Mouse (Mus musculus) macrophage (primary cell): Measurements from ENCODE around the gene Golph3l. TPM values are rescaled to one million over a fixed set of nuclear protein-coding genes. Genes with fewer than 3 reads are reported as not detected.
"Not testable (repeated sequence)": the region's sequence is repeated elsewhere in the genome, so short reads cannot be mapped to it uniquely, and the experiment has no call there.

Experiments
- H3K27ac ChIP-seq: fragments of 350-480 bp; formaldehyde crosslinking; 2 replicates; pipeline ENCODE4 v1.9.0; 2021
- H3K36me3 ChIP-seq: fragments of 350-480 bp; formaldehyde crosslinking; 2 replicates; pipeline ENCODE4 v1.9.0; 2021; ENCODE audit errors: inconsistent target
- H3K4me3 ChIP-seq: fragments of 350-480 bp; formaldehyde crosslinking; 2 replicates; pipeline ENCODE4 v1.9.0; 2021; ENCODE audit errors: inconsistent target
- H3K79me2 ChIP-seq: fragments of 350-480 bp; formaldehyde crosslinking; 2 replicates; pipeline ENCODE4 v1.9.0; 2021; ENCODE audit errors: inconsistent target
- WGBS: methylation state at CpG from one replicate; pipeline ENCODE4 v1.1.7; 2026; ENCODE audit warnings: inconsistent platforms; ENCODE audit not compliant: missing documents; 5-methylcytosine and 5-hydroxymethylcytosine counted together
- polyA plus RNA-seq: library from polyadenylated mRNA; stranded (reverse); fragments of 250-400 nt; gene quantifications from 3 replicates; pipeline ENCODE4 v1.2.4, GENCODE M21; 2018; ENCODE audit warnings: inconsistent platforms

The Golph3l gene
- polyA plus RNA-seq, 1 experiment from 2014 or later: 64.7 TPM

DNA sequence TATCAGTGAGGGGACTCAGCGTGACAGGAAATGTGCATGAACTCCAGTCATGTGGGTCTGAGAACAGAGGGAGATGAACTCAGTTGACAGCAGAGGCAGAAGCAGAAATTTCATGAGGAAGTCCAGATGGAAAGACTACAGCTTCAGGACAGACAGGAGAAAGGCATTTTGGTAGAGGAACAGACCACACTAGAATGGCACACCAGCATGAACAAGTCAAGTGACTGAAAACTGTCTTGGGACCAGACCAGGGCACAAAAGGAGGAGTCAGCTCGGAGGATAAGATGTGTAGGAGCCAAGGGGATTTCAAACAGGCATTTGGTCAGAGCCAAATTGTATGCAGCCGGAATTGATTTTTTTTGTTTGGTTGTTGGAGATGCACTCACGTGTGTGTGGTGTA is 46.9 kb downstream of the Golph3l start:
- peaks cover 5% of the 10 kb centered on the region; the same call in 1 of the 2 replicates for H3K36me3 ChIP-seq
- peak overlapping the region; percentile 94 for H3K27ac ChIP-seq
- H3K79me2 ChIP-seq: peaks cover 67% of the 10 kb centered on the region
- H3K4me3 ChIP-seq: no peak overlapping the region
- WGBS: 71% methylated on average over 4 of the region's 4 CpGs

DNA sequence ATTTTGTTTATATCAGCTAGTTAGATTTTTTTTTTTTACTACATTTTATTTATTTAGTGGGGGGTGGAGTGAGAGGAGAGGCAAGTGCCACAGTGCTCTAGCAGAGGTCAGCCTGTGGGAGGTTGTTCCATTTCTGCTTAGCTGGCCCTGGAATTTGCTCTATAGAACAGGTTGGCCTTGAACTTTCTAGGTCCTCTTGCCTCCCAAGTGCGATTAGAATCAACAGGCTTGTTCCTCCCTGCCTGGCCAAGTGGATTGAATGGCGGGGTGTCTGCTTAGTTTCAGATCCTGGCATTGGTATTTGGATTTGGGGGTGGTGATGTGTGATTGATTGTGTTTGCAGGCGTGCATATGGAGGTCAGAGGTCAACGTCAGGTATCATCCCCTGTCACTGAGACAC is 47.3 kb downstream of the Golph3l start:
- Histone ChIP-seq H3K4me3 (no peak overlapping the region), H3K79me2 (peaks cover 63% of the 10 kb centered on the region), H3K27ac (peak overlapping the region; percentile 94), H3K36me3 (peaks cover 5% of the 10 kb centered on the region; the same call in 1 of the 2 replicates)
- 88% methylated on average over 4 of the region's 4 CpGs for WGBS

DNA sequence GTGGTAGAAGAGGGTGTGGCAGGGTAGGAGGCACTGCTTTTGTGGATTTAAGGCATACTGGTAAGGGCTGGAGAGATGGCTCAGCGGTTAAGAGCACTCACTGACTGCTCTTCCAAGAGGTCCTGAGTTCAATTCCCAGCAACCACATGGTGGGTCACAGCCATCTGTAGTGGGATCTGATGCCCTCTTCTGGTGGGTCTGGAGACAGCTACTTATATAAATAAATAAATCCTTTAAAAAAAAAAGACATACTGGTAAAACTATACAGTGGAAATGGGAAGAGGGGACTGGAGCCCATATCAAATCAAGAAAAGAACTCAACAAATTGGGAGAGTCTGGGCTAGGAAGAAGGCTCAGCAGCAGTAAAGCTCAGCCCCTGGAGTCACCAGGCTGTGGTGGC is 51.0 kb downstream of the Golph3l start:
- Histone ChIP-seq H3K4me3 (no peak overlapping the region), H3K27ac (no peak overlapping the region), H3K36me3 (peaks cover 3% of the 10 kb centered on the region; the same call in 1 of the 2 replicates), H3K79me2 (peaks cover 73% of the 10 kb centered on the region; the same call in 1 of the 2 replicates)
- WGBS: no CpG with 5 or more reads among the region's 1 CpGs

DNA sequence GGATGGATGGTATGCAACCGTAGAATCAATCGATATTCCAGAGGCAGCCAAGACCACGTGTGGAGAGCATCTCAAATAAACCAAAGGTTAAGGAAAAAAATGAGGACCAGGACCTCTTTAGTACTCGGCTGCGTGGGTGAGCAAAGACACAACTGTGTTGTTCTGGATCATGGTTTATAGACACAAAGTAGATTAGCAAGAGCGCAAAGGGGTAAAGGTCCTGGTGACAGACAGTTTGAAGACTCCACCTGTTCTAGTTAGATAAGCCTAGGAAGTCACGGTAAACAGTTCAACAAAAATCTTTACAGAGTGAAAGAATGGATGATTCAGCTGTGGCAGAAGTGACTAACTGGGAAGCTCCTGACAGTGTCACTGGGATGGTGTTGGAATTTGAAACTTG is 54.4 kb downstream of the Golph3l start:
- no peak overlapping the region for H3K4me3 ChIP-seq
- peak overlapping the region; percentile 95 for H3K27ac ChIP-seq
- 93% methylated on average over 7 of the region's 7 CpGs for WGBS
- peaks cover 71% of the 10 kb centered on the region; the same call in 1 of the 2 replicates for H3K79me2 ChIP-seq
- H3K36me3 ChIP-seq: no peaks in the 10 kb centered on the region; the same call in 1 of the 2 replicates

DNA sequence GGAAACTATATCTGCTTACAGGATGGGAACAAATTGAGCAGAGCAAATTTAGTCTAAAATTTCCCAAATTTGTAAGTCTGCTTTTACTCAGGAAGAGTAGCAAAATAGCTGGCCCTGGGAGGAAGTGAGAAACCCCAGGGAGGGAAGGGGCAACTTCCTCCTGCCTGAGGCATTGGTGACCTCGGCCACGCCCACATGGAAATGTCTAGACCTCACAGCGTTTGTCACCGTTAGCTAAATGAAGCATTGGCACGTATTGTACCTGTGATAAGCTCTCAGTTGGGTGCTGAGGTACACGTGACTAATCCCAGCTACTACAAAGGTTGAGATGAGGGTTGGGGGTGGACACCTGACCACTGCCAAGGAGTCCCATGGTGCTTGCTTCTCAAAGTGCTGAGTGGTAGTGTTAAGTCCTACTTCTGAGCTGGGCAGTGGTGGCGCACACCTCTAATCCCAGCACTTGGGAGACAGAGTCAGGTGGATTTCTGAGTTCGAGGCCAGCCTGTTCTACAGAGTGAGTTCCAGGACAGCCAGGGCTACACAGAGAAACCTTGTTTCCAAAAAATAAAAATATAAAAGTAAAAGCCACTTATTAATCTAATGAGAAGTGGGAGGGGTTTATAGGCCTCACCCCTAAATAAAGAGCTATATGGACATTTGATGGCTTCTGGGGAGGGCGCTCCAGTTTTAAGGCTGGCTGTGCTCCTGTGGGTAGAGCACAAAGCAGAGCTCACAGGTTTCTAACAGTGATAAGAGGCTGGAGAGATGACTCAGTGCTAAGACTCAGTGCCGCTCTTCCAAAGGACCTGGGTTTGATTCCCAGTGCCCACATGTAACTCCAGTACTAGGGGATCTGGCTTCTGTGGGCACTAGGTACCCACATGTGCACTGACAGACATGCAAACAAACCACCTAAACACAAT is 56.8 kb downstream of the Golph3l start:
- WGBS: 56% methylated on average over 6 of the region's 10 CpGs
- peaks cover 65% of the 10 kb centered on the region; the same call in 1 of the 2 replicates for H3K79me2 ChIP-seq
- H3K27ac ChIP-seq: peak overlapping the region; percentile 95
- no peaks in the 10 kb centered on the region; the same call in 1 of the 2 replicates for H3K36me3 ChIP-seq
- no peak overlapping the region for H3K4me3 ChIP-seq

DNA sequence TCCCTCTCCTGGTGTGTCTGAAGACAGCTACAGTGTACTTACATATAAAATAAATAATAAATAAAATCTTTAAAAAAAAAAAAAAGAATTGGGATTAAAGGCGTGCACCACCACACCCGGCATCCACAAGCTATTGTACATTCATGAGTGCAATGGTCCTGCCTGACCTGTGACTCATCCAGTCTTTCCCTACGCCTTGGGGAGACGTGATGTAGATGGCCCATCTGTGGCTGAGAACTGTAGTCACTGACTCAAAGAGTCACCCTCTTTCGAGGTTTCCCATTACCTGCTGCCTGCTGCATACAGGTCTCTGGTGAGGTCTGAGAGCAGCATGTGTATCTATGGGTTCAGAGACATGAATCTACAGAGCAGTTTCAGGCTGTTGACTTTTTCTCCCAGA is 59.3 kb downstream of the Golph3l start:
- H3K79me2 ChIP-seq: peaks cover 61% of the 10 kb centered on the region; the same call in 1 of the 2 replicates
- WGBS: 81% methylated on average over 5 of the region's 5 CpGs
- no peak overlapping the region for H3K4me3 ChIP-seq
- H3K27ac ChIP-seq: peak overlapping the region; percentile 100
- no peaks in the 10 kb centered on the region for H3K36me3 ChIP-seq

GRCm38 (mm10) chr3:95650276-95651032 is 61.7 kb downstream of the Golph3l start:
- WGBS: 3% methylated on average over 6 of the region's 6 CpGs

GRCm38 (mm10) chr3:95651033-95651373 is 62.3 kb downstream of the Golph3l start:
- H3K4me3 ChIP-seq: no peak overlapping the region
- 21% methylated on average over 3 of the region's 3 CpGs for WGBS

More at GRCm38 (mm10) chr3:95650276-95651032, 61.7 kb downstream of the Golph3l start:
- H3K79me2 ChIP-seq: peaks cover 66% of the 10 kb centered on the region; the same call in 1 of the 2 replicates
- H3K4me3 ChIP-seq: no peak overlapping the region
- H3K36me3 ChIP-seq: no peaks in the 10 kb centered on the region
- peak overlapping the region; percentile 100 for H3K27ac ChIP-seq

GRCm38 (mm10) chr3:95651391-95652203 is 62.9 kb downstream of the Golph3l start:
- H3K79me2 ChIP-seq: peaks cover 65% of the 10 kb centered on the region; the same call in 1 of the 2 replicates
- peak overlapping the region; percentile 100 for H3K27ac ChIP-seq
- WGBS: 51% methylated on average over 16 of the region's 16 CpGs
- H3K36me3 ChIP-seq: no peaks in the 10 kb centered on the region
- no peak overlapping the region for H3K4me3 ChIP-seq

More at GRCm38 (mm10) chr3:95651033-95651373, 62.3 kb downstream of the Golph3l start:
- Histone ChIP-seq H3K27ac (peak overlapping the region; percentile 100), H3K36me3 (no peaks in the 10 kb centered on the region), H3K79me2 (peaks cover 67% of the 10 kb centered on the region; the same call in 1 of the 2 replicates)

GRCm38 (mm10) chr3:95652204-95652811 is 63.6 kb downstream of the Golph3l start:
- no peak overlapping the region for H3K4me3 ChIP-seq
- peaks cover 65% of the 10 kb centered on the region for H3K79me2 ChIP-seq
- peak overlapping the region; percentile 100 for H3K27ac ChIP-seq
- no peaks in the 10 kb centered on the region for H3K36me3 ChIP-seq
- WGBS: 9% methylated on average over 5 of the region's 7 CpGs

- peaks cover 65% of the 10 kb centered on the region for H3K79me2 ChIP-seq
- H3K4me3 ChIP-seq: no peak overlapping the region
- WGBS: 58% methylated on average over 6 of the region's 6 CpGs
- no peaks in the 10 kb centered on the region for H3K36me3 ChIP-seq
- H3K27ac ChIP-seq: peak overlapping the region; percentile 100
These were observed 64.1 kb downstream of the Golph3l start for GRCm38 (mm10) chr3:95652871-95653270.

GRCm38 (mm10) chr3:95653473-95654034 is 64.8 kb downstream of the Golph3l start:
- Histone ChIP-seq H3K79me2 (peaks cover 63% of the 10 kb centered on the region), H3K4me3 (no peak overlapping the region), H3K27ac (peak overlapping the region; percentile 100), H3K36me3 (no peaks in the 10 kb centered on the region)
- WGBS: 16% methylated on average over 11 of the region's 11 CpGs

DNA sequence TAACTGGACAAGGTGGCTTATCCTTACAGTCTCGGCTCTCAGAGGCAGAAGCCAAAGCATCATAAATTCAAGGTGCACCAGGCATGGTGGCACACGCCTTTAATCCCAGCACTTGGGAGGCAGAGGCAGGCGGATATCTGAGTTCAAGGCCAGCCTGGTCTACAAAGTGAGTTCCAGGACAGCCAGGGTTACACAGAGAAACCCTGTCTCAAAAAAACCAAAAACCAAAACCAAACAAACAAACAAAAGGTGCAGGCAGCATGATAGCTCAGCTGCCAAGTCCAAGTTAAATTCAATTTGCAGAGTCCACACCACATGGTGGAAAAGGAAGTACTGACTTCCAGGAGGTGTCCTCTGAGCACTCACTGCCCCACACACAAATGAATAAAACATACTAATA is 65.6 kb downstream of the Golph3l start:
- H3K27ac ChIP-seq: peak overlapping the region; percentile 100
- 97% methylated on average over 3 of the region's 3 CpGs for WGBS
- H3K4me3 ChIP-seq, H3K36me3 ChIP-seq: not testable (repeated sequence)
- H3K79me2 ChIP-seq: peaks cover 60% of the 10 kb centered on the region
